Mouse (Mus musculus): Measurements from ENCODE around the gene Zfp64. TPM values are rescaled to one million over a fixed set of nuclear protein-coding genes. Genes with fewer than 3 reads are reported as not detected.

Zfp64 gene
- polyA plus RNA-seq, 1 experiment from 2014 or later = 7.8 TPM

DNA sequence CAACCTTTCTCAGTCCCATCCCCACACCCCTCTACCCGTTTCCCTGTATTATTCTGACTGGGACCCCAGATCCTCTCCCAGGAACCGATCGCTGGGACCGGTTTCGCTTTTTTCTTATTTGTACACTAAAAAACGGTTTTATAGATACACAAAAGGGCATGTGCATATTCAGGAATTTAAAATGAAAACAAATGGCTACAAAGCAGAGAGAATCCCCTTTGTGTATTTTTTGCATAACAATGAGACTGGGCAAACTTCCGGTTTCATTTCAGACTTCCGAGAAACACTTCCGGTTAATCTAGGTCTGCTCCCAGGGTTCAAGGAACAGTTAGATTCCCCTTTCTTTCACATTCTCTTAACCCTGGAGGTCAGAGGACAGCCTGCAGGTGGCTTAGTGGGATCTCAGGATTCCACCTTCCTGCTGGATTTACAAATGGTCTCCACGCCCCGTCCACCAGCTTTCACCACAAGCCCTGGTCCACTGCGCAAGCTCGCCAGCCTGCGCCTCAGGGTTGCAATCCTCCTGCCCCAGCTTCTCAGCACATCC lies 4.0 kb upstream of the Zfp64 start:
- Histone ChIP-seq H3K36me3 (ENCODE audit: control insufficient read depth, insufficient read depth) (no peaks in the 10 kb centered on the region), H3K4me1 (ENCODE audit: control insufficient read depth, low read depth, low read length) (peaks cover 8% of the 10 kb centered on the region), H3K27me3 (ENCODE audit: control insufficient read depth, insufficient read depth, low read depth, low read length) (no peaks in the 10 kb centered on the region), H3K4me2 (ENCODE audit: low read depth, low read length) (no peak overlapping the region), H3K9me3 (replicated peaks; ENCODE audit: control insufficient read depth, low read length) (no peaks in the 10 kb centered on the region), H3K9ac (ENCODE audit: low read depth, low read length) (no peak overlapping the region), H3K27ac (ENCODE audit: low read length) (no peak overlapping the region), H3K4me3 (ENCODE audit: low read depth, low read length) (no peak overlapping the region)
- no peak for ATAC-seq (ENCODE audit: low read depth)
- WGBS (ENCODE audit: insufficient replicate concordance) = 71% methylated on average over 14 of the region's 14 CpGs

DNA sequence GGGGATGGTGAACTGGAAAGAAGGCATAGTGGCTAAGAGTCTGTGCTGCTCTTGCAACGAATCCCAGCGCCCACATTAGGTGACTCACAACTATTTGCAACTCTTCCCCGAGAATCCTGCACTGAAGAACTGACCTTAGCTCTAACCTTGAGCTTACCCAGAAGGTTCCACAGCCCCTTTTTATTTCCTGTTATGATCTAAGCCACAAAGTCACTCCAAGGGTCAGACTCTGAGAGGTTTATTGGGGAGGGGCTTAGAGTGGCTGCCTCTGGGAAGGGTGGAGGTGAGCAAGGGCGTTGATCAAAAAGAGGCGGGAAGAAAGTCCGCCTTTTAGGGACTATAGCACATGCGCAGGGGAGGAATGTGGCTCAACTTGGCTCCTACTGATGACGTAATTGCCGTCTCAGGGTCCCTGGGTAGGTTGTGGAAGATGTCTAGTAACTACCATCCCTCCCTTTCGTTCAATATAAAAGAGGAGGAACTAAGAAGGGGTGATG lies 511 bp upstream of the Zfp64 start:
- Histone ChIP-seq H3K36me3 (ENCODE audit: control insufficient read depth, insufficient read depth) (no peaks in the 10 kb centered on the region), H3K4me2 (ENCODE audit: low read depth, low read length) (peak overlapping the region; percentile 75), H3K27me3 (ENCODE audit: control insufficient read depth, insufficient read depth, low read depth, low read length) (no peaks in the 10 kb centered on the region), H3K27ac (ENCODE audit: low read length) (peak overlapping the region; percentile 70), H3K9ac (ENCODE audit: low read depth, low read length) (no peak overlapping the region), H3K4me1 (ENCODE audit: control insufficient read depth, low read depth, low read length) (peaks cover 15% of the 10 kb centered on the region), H3K4me3 (ENCODE audit: low read depth, low read length) (peak overlapping the region; percentile 76), H3K9me3 (replicated peaks; ENCODE audit: control insufficient read depth, low read length) (no peaks in the 10 kb centered on the region)
- ATAC-seq (ENCODE audit: low read depth) = no peak
- WGBS (ENCODE audit: insufficient replicate concordance) = 45% methylated on average over 10 of the region's 10 CpGs

DNA sequence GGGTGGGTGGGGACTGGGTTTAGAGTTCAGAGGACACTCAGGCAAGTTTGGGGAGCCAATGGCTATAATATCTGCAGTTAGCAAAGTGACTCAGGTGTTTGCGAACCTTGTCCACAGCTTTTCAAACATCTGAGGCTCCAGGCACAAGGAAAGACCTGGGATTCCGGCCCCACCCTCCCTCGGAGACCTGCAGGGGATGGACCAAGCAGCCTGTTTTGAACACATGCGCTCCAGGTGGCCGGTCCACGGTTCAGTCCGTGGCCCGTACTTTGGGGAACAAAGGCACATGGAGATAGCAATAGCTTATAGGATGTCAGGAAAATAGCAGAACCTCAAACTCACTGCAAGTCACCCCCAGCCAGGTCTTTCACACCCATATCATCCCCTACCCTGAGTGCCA lies 1.0 kb downstream of the Zfp64 start:
- H3K27ac ChIP-seq (ENCODE audit: low read length) = peak overlapping the region; percentile 70; the same call in 1 of the 2 replicates
- ATAC-seq (ENCODE audit: low read depth) = no peak
- H3K4me2 ChIP-seq (ENCODE audit: low read depth, low read length) = peak overlapping the region; percentile 75
- H3K36me3 ChIP-seq (ENCODE audit: control insufficient read depth, insufficient read depth) = no peaks in the 10 kb centered on the region; the same call in 1 of the 2 replicates
- peak overlapping the region; percentile 75 for H3K9ac ChIP-seq (ENCODE audit: low read depth, low read length)
- H3K4me3 ChIP-seq (ENCODE audit: low read depth, low read length) = peak overlapping the region; percentile 76
- H3K27me3 ChIP-seq (ENCODE audit: control insufficient read depth, insufficient read depth, low read depth, low read length) = no peaks in the 10 kb centered on the region
- WGBS (ENCODE audit: insufficient replicate concordance) = 6% methylated on average over 8 of the region's 8 CpGs
- H3K4me1 ChIP-seq (ENCODE audit: control insufficient read depth, low read depth, low read length) = peaks cover 15% of the 10 kb centered on the region
- H3K9me3 ChIP-seq (replicated peaks; ENCODE audit: control insufficient read depth, low read length) = no peaks in the 10 kb centered on the region

DNA sequence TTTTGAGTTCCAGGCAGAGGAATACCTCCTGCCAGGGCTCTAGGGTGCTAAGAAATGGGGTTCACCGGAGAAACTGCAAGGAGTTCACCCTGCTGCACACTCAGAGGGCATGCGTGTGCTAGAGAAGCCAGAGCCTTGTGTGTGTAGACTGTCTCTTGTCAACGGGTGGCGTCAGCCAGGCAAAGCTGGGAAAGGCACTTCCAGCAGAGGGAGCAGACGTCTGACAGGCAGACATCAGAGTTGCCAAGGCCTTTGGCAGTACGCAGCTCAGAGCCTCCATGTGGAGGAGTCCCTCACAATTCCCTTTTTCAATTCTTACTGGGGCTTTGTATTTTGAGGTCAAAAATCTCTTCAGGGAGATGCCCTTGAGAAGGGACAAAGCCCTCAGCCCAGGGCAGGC lies 6.9 kb downstream of the Zfp64 start:
- WGBS (ENCODE audit: insufficient replicate concordance) = 79% methylated on average over 6 of the region's 6 CpGs
- H3K27me3 ChIP-seq (ENCODE audit: control insufficient read depth, insufficient read depth, low read depth, low read length) = no peaks in the 10 kb centered on the region
- H3K36me3 ChIP-seq (ENCODE audit: control insufficient read depth, insufficient read depth) = no peaks in the 10 kb centered on the region; the same call in 1 of the 2 replicates
- no peaks in the 10 kb centered on the region for H3K9me3 ChIP-seq (replicated peaks; ENCODE audit: control insufficient read depth, low read length)
- no peaks in the 10 kb centered on the region for H3K4me1 ChIP-seq (ENCODE audit: control insufficient read depth, low read depth, low read length)
- no peak overlapping the region for H3K4me3 ChIP-seq (ENCODE audit: low read depth, low read length)
- H3K27ac ChIP-seq (ENCODE audit: low read length) = no peak overlapping the region
- H3K4me2 ChIP-seq (ENCODE audit: low read depth, low read length) = no peak overlapping the region
- ATAC-seq (ENCODE audit: low read depth) = no peak
- H3K9ac ChIP-seq (ENCODE audit: low read depth, low read length) = no peak overlapping the region

DNA sequence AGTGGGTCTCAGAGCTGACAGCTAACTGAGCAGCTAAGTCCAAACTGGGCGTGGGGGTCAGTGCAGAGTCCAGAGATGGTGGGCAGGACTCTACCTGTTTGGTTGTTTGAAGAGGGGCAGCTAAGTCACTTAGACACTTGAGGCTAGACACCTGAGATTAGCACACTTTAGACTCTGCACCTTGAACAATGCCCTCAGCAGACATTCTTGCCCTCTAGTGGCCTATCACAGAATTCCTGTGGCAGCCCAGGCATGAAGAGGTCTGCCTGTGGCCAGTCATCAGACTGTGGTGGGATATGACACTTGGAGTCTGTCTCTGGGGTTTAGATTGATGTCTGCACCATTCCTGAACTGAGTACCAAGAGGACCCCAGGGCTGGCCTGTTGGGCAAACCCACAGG lies 7.7 kb downstream of the Zfp64 start:
- H3K9me3 ChIP-seq (replicated peaks; ENCODE audit: control insufficient read depth, low read length) = no peaks in the 10 kb centered on the region
- H3K9ac ChIP-seq (ENCODE audit: low read depth, low read length) = no peak overlapping the region
- no peak for ATAC-seq (ENCODE audit: low read depth)
- no peaks in the 10 kb centered on the region; the same call in 1 of the 2 replicates for H3K36me3 ChIP-seq (ENCODE audit: control insufficient read depth, insufficient read depth)
- no peaks in the 10 kb centered on the region for H3K27me3 ChIP-seq (ENCODE audit: control insufficient read depth, insufficient read depth, low read depth, low read length)
- WGBS (ENCODE audit: insufficient replicate concordance) = 60% methylated on average over 1 of the region's 1 CpGs
- H3K4me2 ChIP-seq (ENCODE audit: low read depth, low read length) = no peak overlapping the region
- H3K27ac ChIP-seq (ENCODE audit: low read length) = no peak overlapping the region
- no peaks in the 10 kb centered on the region for H3K4me1 ChIP-seq (ENCODE audit: control insufficient read depth, low read depth, low read length)
- no peak overlapping the region for H3K4me3 ChIP-seq (ENCODE audit: low read depth, low read length)

DNA sequence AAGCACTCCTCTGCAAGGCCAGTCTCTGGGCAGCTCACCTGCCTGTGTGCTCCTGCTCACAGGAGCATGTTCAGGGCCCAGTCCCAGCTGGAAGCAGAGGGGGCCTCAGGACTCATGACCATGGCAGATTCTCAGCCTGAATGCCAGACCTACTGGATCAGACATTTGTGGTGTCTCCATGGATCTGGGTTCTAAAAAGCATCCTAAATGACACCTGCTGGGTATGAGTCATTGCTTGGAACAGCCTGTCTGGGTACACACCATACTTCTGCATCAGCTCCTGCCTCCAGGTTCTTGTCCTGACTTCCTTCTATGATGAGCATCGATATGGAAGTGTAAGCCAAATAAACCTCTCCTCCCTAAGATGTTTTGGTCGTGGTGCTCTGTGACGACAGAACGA lies 11.4 kb downstream of the Zfp64 start:
- H3K4me3 ChIP-seq (ENCODE audit: low read depth, low read length) = no peak overlapping the region
- no peak for ATAC-seq (ENCODE audit: low read depth)
- H3K27ac ChIP-seq (ENCODE audit: low read length) = no peak overlapping the region
- no peaks in the 10 kb centered on the region for H3K27me3 ChIP-seq (ENCODE audit: control insufficient read depth, insufficient read depth, low read depth, low read length)
- H3K9me3 ChIP-seq (replicated peaks; ENCODE audit: control insufficient read depth, low read length) = no peaks in the 10 kb centered on the region
- 76% methylated on average over 4 of the region's 4 CpGs for WGBS (ENCODE audit: insufficient replicate concordance)
- no peaks in the 10 kb centered on the region for H3K4me1 ChIP-seq (ENCODE audit: control insufficient read depth, low read depth, low read length)
- no peak overlapping the region for H3K4me2 ChIP-seq (ENCODE audit: low read depth, low read length)
- H3K9ac ChIP-seq (ENCODE audit: low read depth, low read length) = no peak overlapping the region
- H3K36me3 ChIP-seq (ENCODE audit: control insufficient read depth, insufficient read depth) = peaks cover 12% of the 10 kb centered on the region

DNA sequence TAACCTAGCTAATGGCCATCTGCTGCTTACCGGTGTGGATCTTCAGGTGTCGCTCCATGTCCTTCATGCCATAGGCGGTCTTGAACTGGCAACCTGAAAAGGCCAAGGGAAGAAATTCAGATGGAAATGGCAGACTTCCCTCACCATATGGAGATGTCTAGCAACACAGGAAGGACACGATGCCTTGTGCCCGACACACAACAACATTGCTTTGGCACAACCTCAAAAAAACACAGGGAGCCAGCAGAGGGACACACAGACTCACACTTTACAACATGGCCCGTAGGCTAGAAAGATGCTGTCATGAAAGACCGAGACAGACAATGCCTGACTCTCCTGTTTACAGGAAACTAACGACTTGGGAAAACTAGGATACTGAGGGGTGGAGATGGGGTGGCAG lies 15.4 kb downstream of the Zfp64 start:
- WGBS (ENCODE audit: insufficient replicate concordance) = 79% methylated on average over 8 of the region's 8 CpGs
- H3K9ac ChIP-seq (ENCODE audit: low read depth, low read length) = no peak overlapping the region
- no peak for ATAC-seq (ENCODE audit: low read depth)
- peaks cover 12% of the 10 kb centered on the region for H3K36me3 ChIP-seq (ENCODE audit: control insufficient read depth, insufficient read depth)
- H3K9me3 ChIP-seq (replicated peaks; ENCODE audit: control insufficient read depth, low read length) = no peaks in the 10 kb centered on the region
- H3K4me2 ChIP-seq (ENCODE audit: low read depth, low read length) = no peak overlapping the region
- no peak overlapping the region for H3K27ac ChIP-seq (ENCODE audit: low read length)
- H3K4me1 ChIP-seq (ENCODE audit: control insufficient read depth, low read depth, low read length) = no peaks in the 10 kb centered on the region
- no peak overlapping the region for H3K4me3 ChIP-seq (ENCODE audit: low read depth, low read length)
- H3K27me3 ChIP-seq (ENCODE audit: control insufficient read depth, insufficient read depth, low read depth, low read length) = no peaks in the 10 kb centered on the region

DNA sequence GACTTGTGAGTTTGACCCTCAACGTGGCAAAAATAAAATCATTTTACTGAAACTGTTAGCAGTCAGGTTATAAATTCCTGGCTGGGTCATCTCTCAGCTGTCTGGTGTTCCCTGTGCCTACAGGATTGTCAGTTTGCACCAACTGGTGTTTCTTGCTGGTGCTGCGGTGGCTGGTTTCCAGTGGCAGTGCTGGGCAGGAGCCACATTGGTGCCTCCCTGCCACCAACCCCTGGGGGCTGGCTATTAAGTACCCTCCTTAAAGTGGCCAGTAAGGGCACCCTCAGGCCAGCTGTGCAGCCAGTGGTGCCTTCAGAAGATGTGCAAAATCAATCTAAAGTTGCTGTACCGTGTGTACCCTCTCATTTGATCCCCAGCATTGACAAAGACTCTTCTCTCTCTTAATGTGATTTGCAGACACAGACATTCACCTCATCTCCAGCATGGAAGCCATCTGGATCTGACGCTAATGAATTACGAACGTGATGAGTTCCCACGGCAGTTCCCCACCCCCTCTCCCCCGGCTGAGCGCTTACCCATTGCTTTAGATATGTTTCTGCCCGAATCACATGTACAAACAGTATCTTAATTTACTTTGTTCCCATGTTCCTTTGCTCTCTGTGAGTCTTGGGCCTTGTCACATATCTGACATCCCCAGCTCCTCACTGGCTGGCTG lies 16.0 kb downstream of the Zfp64 start:
- no peak overlapping the region for H3K9ac ChIP-seq (ENCODE audit: low read depth, low read length)
- H3K27me3 ChIP-seq (ENCODE audit: control insufficient read depth, insufficient read depth, low read depth, low read length) = no peaks in the 10 kb centered on the region
- H3K4me3 ChIP-seq (ENCODE audit: low read depth, low read length) = no peak overlapping the region
- ATAC-seq (ENCODE audit: low read depth) = no peak
- WGBS (ENCODE audit: insufficient replicate concordance) = 77% methylated on average over 10 of the region's 10 CpGs
- H3K36me3 ChIP-seq (ENCODE audit: control insufficient read depth, insufficient read depth) = peaks cover 12% of the 10 kb centered on the region
- H3K4me1 ChIP-seq (ENCODE audit: control insufficient read depth, low read depth, low read length) = no peaks in the 10 kb centered on the region
- no peaks in the 10 kb centered on the region for H3K9me3 ChIP-seq (replicated peaks; ENCODE audit: control insufficient read depth, low read length)
- no peak overlapping the region for H3K27ac ChIP-seq (ENCODE audit: low read length)
- no peak overlapping the region for H3K4me2 ChIP-seq (ENCODE audit: low read depth, low read length)

DNA sequence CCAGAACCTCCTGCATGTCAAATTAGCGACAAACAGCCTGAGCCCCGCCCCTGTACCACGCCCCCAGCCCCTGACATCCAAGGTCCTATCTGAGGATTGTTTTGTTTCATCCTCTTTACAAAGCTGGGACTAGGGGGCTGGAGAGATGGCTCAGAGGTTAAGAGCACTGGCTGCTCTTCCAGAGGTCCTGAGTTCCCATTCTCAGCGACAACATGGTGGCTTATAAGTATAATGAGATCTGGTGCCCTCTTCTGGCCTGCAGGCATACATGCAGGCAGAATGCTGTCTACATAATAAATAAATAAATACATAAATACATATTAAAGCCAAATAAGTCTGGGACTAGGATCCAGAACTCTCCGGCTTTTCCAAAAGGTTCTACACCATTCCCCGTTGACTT lies 18.5 kb downstream of the Zfp64 start:
- Histone ChIP-seq H3K9me3 (replicated peaks; ENCODE audit: control insufficient read depth, low read length) (no peaks in the 10 kb centered on the region), H3K4me3 (ENCODE audit: low read depth, low read length) (no peak overlapping the region), H3K36me3 (ENCODE audit: control insufficient read depth, insufficient read depth) (peaks cover 12% of the 10 kb centered on the region), H3K9ac (ENCODE audit: low read depth, low read length) (no peak overlapping the region), H3K27ac (ENCODE audit: low read length) (no peak overlapping the region), H3K4me1 (ENCODE audit: control insufficient read depth, low read depth, low read length) (no peaks in the 10 kb centered on the region), H3K4me2 (ENCODE audit: low read depth, low read length) (no peak overlapping the region), H3K27me3 (ENCODE audit: control insufficient read depth, insufficient read depth, low read depth, low read length) (no peaks in the 10 kb centered on the region)
- WGBS (ENCODE audit: insufficient replicate concordance) = 80% methylated on average over 6 of the region's 6 CpGs
- ATAC-seq (ENCODE audit: low read depth) = no peak
